Mouse (Mus musculus): ENCODE results near the gene Fam221b. TPM values are rescaled to one million over a fixed set of nuclear protein-coding genes. Genes with fewer than 3 reads are reported as not detected.

The Fam221b gene
- total RNA-seq, 1 experiment = 9.3 TPM

DNA sequence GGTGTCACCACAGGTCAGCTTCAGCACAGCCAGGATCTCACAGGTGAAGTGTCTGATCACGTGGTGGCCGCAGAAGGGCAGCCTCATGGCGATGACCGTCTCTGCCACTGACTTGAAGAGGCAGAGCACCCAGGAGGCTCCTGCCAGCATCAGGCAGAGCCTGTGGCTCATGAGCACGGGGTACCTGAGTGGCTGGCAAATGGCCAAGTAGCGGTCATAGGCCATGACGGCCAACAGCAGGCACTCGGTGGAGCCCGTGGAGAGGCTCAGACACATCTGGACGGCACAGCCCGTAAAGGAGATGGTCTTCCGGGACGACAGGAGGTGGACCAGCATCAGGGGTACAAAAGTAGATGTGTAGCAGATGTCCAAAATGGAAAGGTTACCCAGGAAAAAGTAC lies 37.0 kb upstream of the Fam221b start:
- H3K9ac ChIP-seq (ENCODE audit: insufficient read depth, low read depth, low read length, poor library complexity, severe bottlenecking) = no peak overlapping the region
- H3K9me3 ChIP-seq (ENCODE audit: control insufficient read depth, insufficient read depth, low read depth, low read length) = no peaks in the 10 kb centered on the region
- TF ChIP-seq HCFC1 (IDR thresholded peaks at IDR 0.05; ENCODE audit: borderline replicate concordance, insufficient read depth, low read length) (no peak), CHD2 (IDR thresholded peaks at IDR 0.05; ENCODE audit: low read depth, low read length) (no peak), ZC3H11A (IDR thresholded peaks at IDR 0.05; ENCODE audit: borderline replicate concordance, low read depth, low read length) (no peak), ZNF384 (IDR thresholded peaks at IDR 0.05; ENCODE audit: low read depth, low read length) (no peak), MAFK (IDR thresholded peaks at IDR 0.05; ENCODE audit: insufficient read depth, low read depth, low read length) (no peak)
- in situ Hi-C loops (cut with MboI; ENCODE audit: low sequenced_read_pairs in 2 of 2, unreplicated experiment in 2 of 2) = no loop called here
- H3K27ac ChIP-seq (ENCODE audit: insufficient read depth, low read depth, low read length, poor library complexity, severe bottlenecking) = no peak overlapping the region
- no peak overlapping the region for H3K4me3 ChIP-seq (ENCODE audit: insufficient read depth in 1 of 2, low read depth in 1 of 2, low read length in 2 of 2, poor library complexity in 1 of 2, severe bottlenecking in 1 of 2)
- DNase-seq (ENCODE audit: low read depth, low spot score) = no peak
- H3K36me3 ChIP-seq (ENCODE audit: control insufficient read depth, insufficient read depth, low read length, poor library complexity, severe bottlenecking) = no peaks in the 10 kb centered on the region
- H3K4me1 ChIP-seq (ENCODE audit: control insufficient read depth in 2 of 2, insufficient read depth in 2 of 2, low read length in 2 of 2, poor library complexity in 1 of 2) = no peaks in the 10 kb centered on the region

DNA sequence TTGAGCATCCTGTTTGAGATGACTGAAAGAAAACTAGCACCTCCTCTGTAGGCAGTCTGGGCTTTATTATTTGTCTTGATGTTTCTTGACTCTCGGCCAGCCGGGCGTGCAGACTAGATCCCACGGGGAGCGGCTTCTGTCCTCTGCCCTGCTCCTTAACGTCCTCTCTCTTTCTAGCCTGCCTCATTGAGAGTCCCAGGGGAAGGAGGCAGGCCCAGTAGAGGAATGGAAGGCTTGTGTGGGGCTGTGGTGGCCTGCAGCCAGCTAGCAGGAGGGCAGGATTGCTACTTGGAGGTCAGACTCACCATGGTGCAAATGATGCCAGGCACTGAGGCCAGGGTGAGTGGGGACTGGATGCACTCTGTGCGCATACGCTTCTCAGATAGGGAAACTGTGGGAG lies 34.9 kb upstream of the Fam221b start:
- TF ChIP-seq ZC3H11A (IDR thresholded peaks at IDR 0.05; ENCODE audit: borderline replicate concordance, low read depth, low read length) = no peak
- TF ChIP-seq HCFC1 (IDR thresholded peaks at IDR 0.05; ENCODE audit: borderline replicate concordance, insufficient read depth, low read length) = no peak
- no peak for TF ChIP-seq CHD2 (IDR thresholded peaks at IDR 0.05; ENCODE audit: low read depth, low read length)
- no peak for TF ChIP-seq ZNF384 (IDR thresholded peaks at IDR 0.05; ENCODE audit: low read depth, low read length)
- TF ChIP-seq MAFK (IDR thresholded peaks at IDR 0.05; ENCODE audit: insufficient read depth, low read depth, low read length) = no peak
- no peak overlapping the region for H3K9ac ChIP-seq (ENCODE audit: insufficient read depth, low read depth, low read length, poor library complexity, severe bottlenecking)
- no peaks in the 10 kb centered on the region for H3K36me3 ChIP-seq (ENCODE audit: control insufficient read depth, insufficient read depth, low read length, poor library complexity, severe bottlenecking)
- in situ Hi-C loops (cut with MboI; ENCODE audit: low sequenced_read_pairs in 2 of 2, unreplicated experiment in 2 of 2) = no loop called here
- H3K4me1 ChIP-seq (ENCODE audit: control insufficient read depth in 2 of 2, insufficient read depth in 2 of 2, low read length in 2 of 2, poor library complexity in 1 of 2) = no peaks in the 10 kb centered on the region
- H3K9me3 ChIP-seq (ENCODE audit: control insufficient read depth, insufficient read depth, low read depth, low read length) = no peaks in the 10 kb centered on the region
- H3K27ac ChIP-seq (ENCODE audit: insufficient read depth, low read depth, low read length, poor library complexity, severe bottlenecking) = no peak overlapping the region
- no peak overlapping the region for H3K4me3 ChIP-seq (ENCODE audit: insufficient read depth in 1 of 2, low read depth in 1 of 2, low read length in 2 of 2, poor library complexity in 1 of 2, severe bottlenecking in 1 of 2)
- no peak for DNase-seq (ENCODE audit: low read depth, low spot score)

DNA sequence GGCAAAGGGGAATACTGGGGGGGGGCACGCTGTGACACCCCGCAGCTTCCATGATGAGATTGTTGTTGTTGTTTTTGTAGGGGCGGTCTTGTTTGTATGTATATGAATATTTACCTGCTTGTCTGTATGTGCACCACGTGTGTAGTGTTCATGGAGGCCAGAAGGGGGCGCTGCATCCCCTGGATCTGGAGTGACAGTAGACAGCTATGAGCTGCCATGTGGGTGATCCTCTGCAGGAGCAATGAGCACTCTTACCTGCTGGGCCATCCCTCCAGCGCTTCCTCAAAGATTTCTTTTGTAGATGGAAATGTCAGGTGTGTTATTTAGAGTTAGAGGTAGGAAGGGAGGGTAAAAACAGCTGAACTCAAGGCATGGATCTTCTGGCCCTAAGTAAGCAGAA lies 34.5 kb upstream of the Fam221b start:
- Histone ChIP-seq H3K9me3 (ENCODE audit: control insufficient read depth, insufficient read depth, low read depth, low read length) (no peaks in the 10 kb centered on the region), H3K36me3 (ENCODE audit: control insufficient read depth, insufficient read depth, low read length, poor library complexity, severe bottlenecking) (no peaks in the 10 kb centered on the region), H3K4me3 (ENCODE audit: insufficient read depth in 1 of 2, low read depth in 1 of 2, low read length in 2 of 2, poor library complexity in 1 of 2, severe bottlenecking in 1 of 2) (no peak overlapping the region), H3K4me1 (ENCODE audit: control insufficient read depth in 2 of 2, insufficient read depth in 2 of 2, low read length in 2 of 2, poor library complexity in 1 of 2) (no peaks in the 10 kb centered on the region), H3K27ac (ENCODE audit: insufficient read depth, low read depth, low read length, poor library complexity, severe bottlenecking) (no peak overlapping the region), H3K9ac (ENCODE audit: insufficient read depth, low read depth, low read length, poor library complexity, severe bottlenecking) (no peak overlapping the region)
- no peak for TF ChIP-seq ZNF384 (IDR thresholded peaks at IDR 0.05; ENCODE audit: low read depth, low read length)
- no peak for TF ChIP-seq CHD2 (IDR thresholded peaks at IDR 0.05; ENCODE audit: low read depth, low read length)
- TF ChIP-seq HCFC1 (IDR thresholded peaks at IDR 0.05; ENCODE audit: borderline replicate concordance, insufficient read depth, low read length) = no peak
- DNase-seq (ENCODE audit: low read depth, low spot score) = peak; percentile 61
- in situ Hi-C loops (cut with MboI; ENCODE audit: low sequenced_read_pairs in 2 of 2, unreplicated experiment in 2 of 2) = no loop called here

DNA sequence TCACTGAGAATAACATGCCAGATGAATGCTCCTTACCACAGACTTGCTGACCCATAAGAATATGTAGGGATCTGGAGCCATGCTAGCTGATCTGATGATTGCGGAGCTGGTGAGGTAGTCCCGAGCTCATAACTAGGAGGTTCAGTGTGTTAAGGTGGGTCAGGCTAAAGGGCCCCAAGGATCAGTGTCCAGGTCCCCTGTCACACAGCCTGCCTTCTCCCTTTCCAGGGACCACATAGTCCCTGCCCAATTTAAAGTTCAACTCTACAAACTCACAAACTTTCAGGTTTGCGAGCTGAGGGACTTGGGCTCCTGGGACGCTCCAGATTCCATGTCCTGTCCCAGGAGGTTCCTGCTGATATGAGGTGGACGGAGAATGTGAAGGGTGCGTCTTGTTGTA lies 31.8 kb upstream of the Fam221b start, which contains the start of gene Olfr70:
Gene Olfr70, minus strand, starts transcription at position 101 of the 400 bp plus-strand sequence.
- Histone ChIP-seq H3K9ac (ENCODE audit: insufficient read depth, low read depth, low read length, poor library complexity, severe bottlenecking) (no peak within 1 kb of the TSS), H3K9me3 (ENCODE audit: control insufficient read depth, insufficient read depth, low read depth, low read length) (no peaks in the 10 kb centered on the region), H3K27ac (ENCODE audit: insufficient read depth, low read depth, low read length, poor library complexity, severe bottlenecking) (no peak within 1 kb of the TSS), H3K4me3 (ENCODE audit: insufficient read depth in 1 of 2, low read depth in 1 of 2, low read length in 2 of 2, poor library complexity in 1 of 2, severe bottlenecking in 1 of 2) (no peak within 1 kb of the TSS), H3K36me3 (ENCODE audit: control insufficient read depth, insufficient read depth, low read length, poor library complexity, severe bottlenecking) (no peaks in the 10 kb centered on the region), H3K4me1 (ENCODE audit: control insufficient read depth in 2 of 2, insufficient read depth in 2 of 2, low read length in 2 of 2, poor library complexity in 1 of 2) (peaks cover 0 to 2% of the 10 kb centered on the region in 2 experiments; a peak in 3 of 4 replicates)
- DNase-seq (ENCODE audit: low read depth, low spot score) = no peak
- in situ Hi-C loops (cut with MboI; ENCODE audit: low sequenced_read_pairs in 2 of 2, unreplicated experiment in 2 of 2) = no loop called here
- TF ChIP-seq ZNF384 (IDR thresholded peaks at IDR 0.05; ENCODE audit: low read depth, low read length) (no peak), HCFC1 (IDR thresholded peaks at IDR 0.05; ENCODE audit: borderline replicate concordance, insufficient read depth, low read length) (no peak), MAFK (IDR thresholded peaks at IDR 0.05; ENCODE audit: insufficient read depth, low read depth, low read length) (no peak)

DNA sequence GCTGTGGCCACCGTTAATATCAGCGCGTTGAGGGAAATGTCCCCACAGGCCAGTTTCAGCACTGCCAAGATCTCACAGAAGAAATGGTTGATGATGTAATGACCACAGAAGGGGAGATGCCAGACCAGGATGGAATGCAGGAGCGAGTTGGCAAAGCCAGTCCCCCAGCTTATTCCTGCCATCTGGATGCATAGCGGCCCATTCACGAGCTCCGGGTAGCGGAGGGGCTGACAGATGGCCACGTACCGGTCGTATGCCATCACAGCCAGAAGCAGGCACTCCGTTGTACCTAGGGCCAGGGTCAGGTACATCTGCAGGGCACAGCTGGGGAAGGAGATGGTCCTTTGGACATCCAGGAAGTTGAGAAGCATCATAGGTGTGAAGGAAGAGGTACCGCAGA lies 27.6 kb upstream of the Fam221b start:
- Histone ChIP-seq H3K9ac (ENCODE audit: insufficient read depth, low read depth, low read length, poor library complexity, severe bottlenecking) (no peak overlapping the region), H3K36me3 (ENCODE audit: control insufficient read depth, insufficient read depth, low read length, poor library complexity, severe bottlenecking) (no peaks in the 10 kb centered on the region), H3K4me1 (ENCODE audit: control insufficient read depth in 2 of 2, insufficient read depth in 2 of 2, low read length in 2 of 2, poor library complexity in 1 of 2) (peaks cover 0 to 5% of the 10 kb centered on the region in 2 experiments), H3K9me3 (ENCODE audit: control insufficient read depth, insufficient read depth, low read depth, low read length) (no peaks in the 10 kb centered on the region), H3K4me3 (ENCODE audit: insufficient read depth in 1 of 2, low read depth in 1 of 2, low read length in 2 of 2, poor library complexity in 1 of 2, severe bottlenecking in 1 of 2) (no peak overlapping the region), H3K27ac (ENCODE audit: insufficient read depth, low read depth, low read length, poor library complexity, severe bottlenecking) (no peak overlapping the region)
- no peak for DNase-seq (ENCODE audit: low read depth, low spot score)
- TF ChIP-seq ZNF384 (IDR thresholded peaks at IDR 0.05; ENCODE audit: low read depth, low read length) = no peak
- TF ChIP-seq CHD2 (IDR thresholded peaks at IDR 0.05; ENCODE audit: low read depth, low read length) = no peak
- no peak for TF ChIP-seq HCFC1 (IDR thresholded peaks at IDR 0.05; ENCODE audit: borderline replicate concordance, insufficient read depth, low read length)
- no peak for TF ChIP-seq MAFK (IDR thresholded peaks at IDR 0.05; ENCODE audit: insufficient read depth, low read depth, low read length)
- no peak for TF ChIP-seq ZC3H11A (IDR thresholded peaks at IDR 0.05; ENCODE audit: borderline replicate concordance, low read depth, low read length)
- in situ Hi-C loops (cut with MboI; ENCODE audit: low sequenced_read_pairs in 2 of 2, unreplicated experiment in 2 of 2) = no loop called here
